In the genomic region with DNA sequence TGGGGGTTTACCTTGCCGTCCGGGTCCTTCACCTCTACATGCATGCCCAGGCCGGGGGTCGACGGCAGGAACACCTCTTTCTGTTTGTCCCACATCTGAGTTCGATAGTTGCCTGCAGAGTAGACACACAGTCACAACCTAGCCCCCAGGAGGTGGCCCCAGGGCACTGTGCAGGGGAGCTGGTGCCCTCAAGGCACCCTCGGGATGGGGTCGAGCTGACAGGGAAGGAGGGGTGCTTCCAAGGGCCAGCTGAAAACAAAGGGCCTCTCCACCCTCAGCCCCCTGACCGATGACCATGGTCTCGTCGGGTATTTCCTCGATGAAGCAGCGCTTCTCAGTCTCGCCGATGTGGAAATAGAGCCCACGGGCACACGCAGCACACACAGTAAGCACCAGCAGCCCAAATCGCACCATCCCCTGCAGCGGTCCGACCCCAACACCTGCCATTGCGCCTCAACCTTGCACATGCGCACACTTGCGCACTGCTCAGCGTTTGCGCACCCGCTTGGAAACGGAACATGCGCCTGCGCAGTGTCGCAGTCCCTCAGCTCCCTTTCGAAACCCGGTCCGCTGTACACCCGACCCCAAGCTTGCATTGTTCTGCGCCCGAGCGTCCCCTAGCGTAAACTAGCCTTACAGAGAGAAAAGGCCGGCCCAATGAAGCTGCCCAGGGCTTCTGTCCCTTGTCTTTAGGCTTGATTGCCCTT, we compare ENCODE assay signal across 8 mouse cellular contexts. TPM values are rescaled to one million over a fixed set of nuclear protein-coding genes. Genes with fewer than 3 reads are reported as not detected.
DNase-seq lines count a peak whose midpoint lies in the region; ATAC-seq lines count a peak whose summit lies in the region.

A gene (minus strand): TSS at position 484 of the 707 bp plus-strand sequence.

- peaks cover 25% of the 10 kb centered on the region for H3K4me1 ChIP-seq in hindbrain, embryonic 14.5 days (replicated peaks; ENCODE audit: control insufficient read depth, insufficient read depth, low read length)

- peak; percentile 97 for ATAC-seq in hindbrain, embryonic 14.5 days (ENCODE audit: low FRiP score)

- peak within 1 kb of the TSS; percentile 96 for H3K4me2 ChIP-seq in hindbrain, embryonic 14.5 days (replicated peaks)

- no peaks in the 10 kb centered on the region for H3K9me3 ChIP-seq in hindbrain, embryonic 14.5 days (ENCODE audit: control insufficient read depth, low read length)

- DNase-seq in R1 (ENCODE audit: low read depth, low spot score) = peak; percentile 98
- DNase-seq in cerebellum, postnatal 25 days = peak; percentile 99 to 100
- peak; percentile 96 to 97 for DNase-seq in frontal cortex, postnatal 25 days (ENCODE audit: low spot score in 2 of 2)
- peak; percentile 99 for DNase-seq in hindbrain, embryonic 14.5 days (ENCODE audit: low spot score)
- DNase-seq in layer of hippocampus, postnatal 36 days = peak; percentile 97 to 98
- DNase-seq in lung, postnatal 36 days = peak; percentile 99
- peak; percentile 99 for DNase-seq in retina, postnatal 1 day
- peak; percentile 93 to 95 for DNase-seq in urinary bladder, adult 18-20 months (ENCODE audit: low spot score in 2 of 2)

- peak within 1 kb of the TSS; percentile 76 for H3K27ac ChIP-seq in hindbrain, embryonic 14.5 days

- WGBS in hindbrain, embryonic 14.5 days = under 1% methylated on average over 39 of the region's 39 CpGs

- peak within 1 kb of the TSS; percentile 85 for H3K4me3 ChIP-seq in hindbrain, embryonic 14.5 days (replicated peaks; ENCODE audit: low read length)

- no peaks in the 10 kb centered on the region for H3K27me3 ChIP-seq in hindbrain, embryonic 14.5 days (ENCODE audit: control insufficient read depth, insufficient read depth, low read length)

- H3K9ac ChIP-seq in hindbrain, embryonic 14.5 days = peak within 1 kb of the TSS; percentile 93

- H3K36me3 ChIP-seq in hindbrain, embryonic 14.5 days (replicated peaks; ENCODE audit: control insufficient read depth, insufficient read depth) = peaks cover 36% of the 10 kb centered on the region

RNA-seq across cellular contexts. Expression of the gene that starts here (rescaled TPM):
- 117 and 121 TPM in 2 replicates for polyA plus RNA-seq in hindbrain, embryonic 14.5 days (2014; fragmentation: Nextera tagmentation; extraction: Ambion mirVana)
- total RNA-seq in layer of hippocampus, postnatal 36 days (2021) = 100 to 1,000 TPM; 107 TPM

Comparison
In these comparisons a context has a peak if more than half of its experiments do, and no peak if none do; other contexts are left out.
1. Peak in every context shown above with its lines: DNase-seq, ATAC-seq, H3K4me3 ChIP-seq and H3K27ac ChIP-seq.